Comparison of ENCODE assay signal across 29 mouse cellular contexts in genomic region chr16:97612009-97612408, GRCm38 (mm10). TPM values are rescaled to one million over a fixed set of nuclear protein-coding genes. Genes with fewer than 3 reads are reported as not detected.
"Had no signal": no experiment of that assay in that cellular context is flagged by ENCODE, and none has a peak within 500 bp of the region (broad histone marks: within the 10 kb centered on the region; RNA-seq: fewer than 3 reads in every experiment).

No protein-coding gene starts in this region.

- ATAC-seq: liver, embryonic 12.5 days; midbrain, embryonic 15.5 days; midbrain, embryonic 16.5 days had no signal

- H3K4me3 ChIP-seq: liver, embryonic 12.5 days; liver, embryonic 15.5 days; megakaryocyte, embryonic 14.5 days; midbrain, embryonic 12.5 days; midbrain, embryonic 15.5 days; myocyte; neural tube, embryonic 12.5 days had no signal

- H3K9ac ChIP-seq: limb, embryonic 12.5 days; limb, embryonic 15.5 days; liver, embryonic 12.5 days; liver, embryonic 13.5 days; liver, embryonic 14.5 days; liver, embryonic 15.5 days; lung, embryonic 14.5 days; lung, embryonic 15.5 days; midbrain, embryonic 12.5 days; midbrain, embryonic 13.5 days; midbrain, embryonic 15.5 days; neural tube, embryonic 12.5 days had no signal

- H3K4me2 ChIP-seq: limb, embryonic 15.5 days; midbrain, embryonic 12.5 days; midbrain, embryonic 15.5 days had no signal

- DNase-seq: left cerebral cortex, postnatal 4 days; liver; liver, embryonic 13.5 days; lung, adult 18-20 months; lung, adult 2 months; lung, embryonic 14.5 days; lung, postnatal 10 days; lung, postnatal 14 days; lung, postnatal 36 days; lung, postnatal 4 days had no signal

- H3K36me3 ChIP-seq: limb, embryonic 10.5 days; limb, embryonic 12.5 days; limb, embryonic 13.5 days; limb, embryonic 15.5 days; liver, embryonic 12.5 days; liver, embryonic 13.5 days; liver, embryonic 15.5 days; lung, embryonic 15.5 days; midbrain, embryonic 10.5 days; midbrain, embryonic 12.5 days; midbrain, embryonic 13.5 days; midbrain, embryonic 15.5 days; neural tube, embryonic 12.5 days had no signal

- H3K4me1 ChIP-seq: megakaryocyte, embryonic 14.5 days had no signal

- H3K27ac ChIP-seq: limb, embryonic 10.5 days; limb, embryonic 12.5 days; limb, embryonic 13.5 days; limb, embryonic 15.5 days; liver, embryonic 12.5 days; liver, embryonic 13.5 days; liver, embryonic 14.5 days; liver, embryonic 15.5 days; lung, embryonic 15.5 days; macrophage; midbrain, embryonic 10.5 days; midbrain, embryonic 12.5 days; midbrain, embryonic 13.5 days; midbrain, embryonic 15.5 days; neural tube, embryonic 12.5 days had no signal

- H3K9me3 ChIP-seq: limb, embryonic 10.5 days; limb, embryonic 12.5 days; limb, embryonic 13.5 days; limb, embryonic 15.5 days; liver, embryonic 12.5 days; liver, embryonic 13.5 days; liver, embryonic 15.5 days; lung, embryonic 15.5 days; midbrain, embryonic 10.5 days; midbrain, embryonic 12.5 days; midbrain, embryonic 13.5 days; midbrain, embryonic 15.5 days; neural tube, embryonic 12.5 days had no signal

RNA-seq across cellular contexts. Expression of gene Tmprss2, which starts 1.0 kb away (rescaled TPM):
- polyA plus RNA-seq: macrophage; midbrain, embryonic 14.5 days; midbrain, postnatal 0 days had no signal
